Mouse (Mus musculus): ENCODE measurements around the gene Tnrc6c.

DNA sequence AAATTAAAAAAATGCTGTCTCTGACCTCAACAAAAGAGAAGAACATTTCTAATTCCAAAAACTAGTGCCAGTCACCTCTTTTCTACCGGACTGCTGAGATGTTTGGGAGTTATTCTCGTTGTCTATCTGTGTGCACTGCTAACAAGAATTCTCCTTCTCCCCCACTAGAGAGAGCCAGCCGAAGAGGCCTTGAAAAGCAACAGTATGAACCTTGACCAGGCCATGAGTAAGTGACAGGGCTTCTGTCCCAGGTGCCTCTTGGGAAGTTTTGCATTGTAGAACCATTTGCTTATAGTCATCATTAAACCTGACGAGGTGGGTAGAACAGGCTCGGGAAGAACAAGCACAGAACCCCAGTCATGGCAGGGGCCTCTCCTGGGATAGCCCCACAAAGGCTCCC, 84.0 kb downstream of the Tnrc6c start:
- TF ChIP-seq CTCF (IDR thresholded peaks at IDR 0.05) (no peak), EP300 (IDR thresholded peaks at IDR 0.05) (no peak)

All from lung, postnatal 0 days (tissue).